Mouse (Mus musculus) megakaryocyte-erythroid progenitor cell, adult 5-6 weeks (primary cell): ENCODE measurements around the gene Ppp1r10. TPM values are rescaled to one million over a fixed set of nuclear protein-coding genes. Genes with fewer than 3 reads are reported as not detected.

Experiments
- ATAC-seq: replicated peaks from 2 replicates; pipeline ENCODE4 v1.8.0; 2016; ENCODE audit warnings: mild to moderate bottlenecking, inconsistent platforms; ENCODE audit not compliant: severe bottlenecking, poor library complexity, low FRiP score, low TSS enrichment
- total RNA-seq, 2 experiments: library from RNA; stranded (forward) in 1 of 2; stranded (reverse) in 1 of 2; fragments of 200-1000, 215-1000 nt in 1 of 2; fragments of >200 nt in 1 of 2; fragmentation: Nextera tagmentation in 1 of 2; gene quantifications; 2 replicates each; pipeline ENCODE4 v1.2.3; 2014 to 2017

Ppp1r10 gene
- 80.8 and 95.1 TPM in 2 replicates for total RNA-seq (2014; fragmentation: Nextera tagmentation)
- total RNA-seq (2017) = 86.4 and 103 TPM in 2 replicates

DNA sequence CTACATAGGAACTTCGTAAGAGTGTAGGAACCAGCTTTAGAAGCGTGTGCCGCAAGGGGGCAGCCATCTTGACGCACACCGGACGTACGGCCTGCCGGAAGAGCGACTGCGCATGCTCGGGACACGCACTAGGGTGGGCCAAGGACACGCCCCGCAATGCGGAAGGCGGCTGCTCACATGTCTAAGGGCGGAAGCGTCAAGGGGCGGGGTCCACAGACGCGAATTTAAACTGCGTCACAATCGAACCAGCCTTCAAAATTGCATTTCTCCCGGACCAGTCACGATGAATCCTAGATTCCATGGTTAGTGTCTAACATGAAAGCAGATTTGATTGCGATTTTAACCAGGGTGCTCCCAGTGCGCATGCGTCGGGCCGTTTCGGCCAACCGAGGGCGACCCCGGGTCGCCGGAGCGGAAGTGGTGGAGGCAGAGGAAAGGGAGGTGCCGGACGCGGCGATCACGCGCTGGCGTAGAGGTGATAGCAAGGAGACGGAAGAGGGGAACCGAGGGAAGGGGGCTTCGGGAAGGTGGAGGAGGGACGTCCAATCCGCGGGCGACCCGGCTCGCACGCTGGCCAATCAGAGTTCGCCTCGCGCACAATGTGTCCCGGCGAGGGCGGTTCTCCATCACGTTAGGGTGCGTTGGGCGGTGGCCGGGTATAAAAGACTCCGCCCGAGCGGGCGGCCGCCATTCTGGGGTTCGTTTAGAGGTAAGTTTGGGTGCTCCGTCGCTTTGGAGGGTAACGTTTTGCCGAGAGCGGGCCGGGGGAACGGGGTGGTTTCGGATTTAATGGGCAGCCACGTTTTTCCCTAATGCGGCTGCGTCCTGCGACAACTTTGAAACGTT lies at the start of gene Ppp1r10, which contains the start of gene Mrps18b:
Ppp1r10 (plus strand) TSS at position 138 of the 846 bp plus-strand sequence.
Mrps18b (minus strand) TSS at position 93 of the 846 bp plus-strand sequence.
- peak; percentile 80 for ATAC-seq

DNA sequence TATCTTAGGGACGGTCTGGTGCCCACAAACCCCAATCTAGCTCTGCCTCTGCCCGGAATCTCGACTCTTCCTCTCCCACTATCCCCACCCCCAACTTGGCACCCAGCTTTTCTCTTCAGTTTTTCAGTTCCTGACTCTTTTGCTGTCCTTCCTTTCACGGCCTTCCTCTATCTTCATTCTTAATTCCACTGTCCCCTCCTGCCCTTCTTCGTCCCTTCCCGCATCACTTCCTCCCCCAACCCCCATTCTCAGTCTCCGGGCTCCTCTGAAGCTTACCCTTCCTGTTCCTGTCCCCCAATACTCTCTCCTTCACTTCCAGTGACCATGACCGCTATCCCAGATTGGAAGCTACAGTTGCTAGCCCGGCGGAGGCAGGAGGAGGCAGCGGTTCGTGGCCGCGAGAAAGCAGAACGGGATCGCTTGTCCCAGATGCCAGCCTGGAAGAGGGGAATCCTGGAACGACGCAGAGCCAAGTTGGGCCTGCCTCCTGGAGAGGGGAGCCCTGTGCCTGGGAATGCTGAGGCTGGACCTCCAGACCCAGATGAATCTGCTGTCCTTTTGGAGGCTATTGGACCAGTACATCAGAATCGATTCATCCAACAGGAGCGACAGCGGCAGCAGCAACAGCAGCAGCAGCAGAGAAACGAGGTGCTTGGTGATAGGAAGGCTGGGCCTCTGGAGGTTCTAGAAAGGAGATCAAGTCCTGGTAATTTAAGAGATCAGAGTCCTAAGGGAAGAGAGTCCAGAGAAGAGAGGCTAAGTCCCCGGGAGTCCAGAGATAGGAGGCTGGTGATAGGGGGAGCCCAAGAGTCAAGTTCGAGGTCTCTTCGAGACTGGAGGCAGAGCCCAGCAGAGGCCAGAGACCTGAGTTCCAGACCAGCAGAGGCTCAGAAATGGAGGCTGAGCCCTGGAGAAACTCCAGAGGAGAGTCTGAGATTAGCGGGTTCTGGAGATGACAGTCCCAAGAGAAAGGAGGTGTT lies 49.0 kb upstream of the Ppp1r10 start:
- ATAC-seq = no peak

DNA sequence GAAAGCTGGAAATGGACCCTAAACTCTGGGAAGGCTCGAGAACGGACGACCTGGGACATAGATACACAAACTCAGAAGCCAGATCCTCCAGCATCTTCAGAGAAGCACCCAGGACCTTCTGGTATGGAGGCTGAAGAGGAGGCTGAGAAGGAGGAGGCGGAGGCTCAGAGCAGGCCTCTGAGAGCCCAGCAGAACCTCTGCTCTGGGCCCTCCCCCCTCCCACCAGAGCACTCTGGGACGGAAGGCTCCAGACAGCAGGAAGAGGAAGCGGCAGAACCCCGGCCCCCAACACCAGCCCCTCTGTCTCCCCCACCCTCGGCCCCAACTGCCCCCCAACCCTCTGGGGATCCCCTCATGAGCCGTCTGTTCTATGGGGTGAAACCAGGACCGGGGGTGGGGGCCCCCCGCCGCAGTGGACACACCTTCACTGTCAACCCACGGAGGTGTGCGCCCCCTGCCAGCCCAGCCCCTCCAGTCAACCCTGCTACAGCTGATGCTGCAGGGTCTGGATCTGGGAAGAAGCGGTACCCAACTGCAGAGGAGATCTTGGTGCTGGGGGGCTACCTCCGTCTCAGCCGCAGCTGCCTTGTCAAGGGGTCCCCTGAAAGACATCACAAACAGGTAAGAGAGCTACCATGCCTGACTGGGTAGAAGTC lies 47.9 kb upstream of the Ppp1r10 start:
- no peak for ATAC-seq

DNA sequence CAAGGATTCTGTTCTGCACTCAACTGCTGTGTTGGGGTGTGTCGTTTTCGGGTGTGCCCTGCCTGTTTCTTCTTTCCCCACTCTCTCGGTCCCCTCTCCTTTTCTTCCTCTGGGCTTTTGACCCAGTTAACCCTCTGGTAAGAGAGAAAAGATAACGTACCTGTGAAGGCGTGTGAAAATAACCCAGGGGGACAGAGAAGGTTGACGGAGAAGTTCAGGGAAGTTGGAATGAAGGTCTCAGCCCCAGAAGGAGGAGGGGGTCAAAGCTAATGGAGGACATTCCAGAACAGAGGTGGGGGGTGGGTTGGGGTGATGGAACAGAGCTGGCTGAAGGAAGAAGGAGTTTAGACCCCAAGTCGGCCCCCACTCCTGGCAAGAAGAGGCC lies 47.3 kb upstream of the Ppp1r10 start:
- no peak for ATAC-seq

DNA sequence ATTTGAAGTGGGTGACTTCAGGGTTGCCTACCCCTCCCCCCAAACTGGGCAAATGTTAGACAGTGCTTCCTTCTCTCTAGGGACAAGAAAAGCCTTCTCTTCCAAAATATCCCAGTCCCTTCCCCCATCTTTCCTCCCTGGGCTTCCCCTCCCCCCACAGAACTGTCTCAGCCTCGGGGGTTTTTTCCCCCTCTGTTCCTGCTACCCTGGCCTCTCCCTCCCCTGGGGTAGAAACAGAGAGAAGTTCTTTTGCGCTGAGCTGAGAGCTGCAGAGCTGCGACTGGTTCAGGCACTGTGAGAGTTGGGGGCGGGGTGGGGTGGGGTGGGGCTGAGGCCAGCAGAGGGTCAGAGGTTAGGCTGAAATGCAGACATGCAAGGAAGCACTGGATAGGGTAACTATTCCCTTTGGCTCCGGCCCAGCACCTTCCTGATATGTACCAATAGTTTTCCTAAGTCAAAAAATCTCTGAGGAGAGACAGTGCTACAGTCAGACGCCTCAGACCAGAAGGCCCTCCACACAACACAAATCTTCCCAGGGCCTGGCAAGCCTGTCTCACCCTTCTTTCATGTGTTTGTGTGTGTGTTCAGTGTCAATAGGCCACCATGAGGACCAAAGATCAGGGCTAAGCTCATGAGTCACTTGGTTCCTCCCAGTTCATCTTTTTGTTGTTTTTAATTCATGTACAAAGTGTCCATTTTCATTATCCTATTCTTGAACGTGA lies 46.7 kb upstream of the Ppp1r10 start:
- no peak for ATAC-seq

DNA sequence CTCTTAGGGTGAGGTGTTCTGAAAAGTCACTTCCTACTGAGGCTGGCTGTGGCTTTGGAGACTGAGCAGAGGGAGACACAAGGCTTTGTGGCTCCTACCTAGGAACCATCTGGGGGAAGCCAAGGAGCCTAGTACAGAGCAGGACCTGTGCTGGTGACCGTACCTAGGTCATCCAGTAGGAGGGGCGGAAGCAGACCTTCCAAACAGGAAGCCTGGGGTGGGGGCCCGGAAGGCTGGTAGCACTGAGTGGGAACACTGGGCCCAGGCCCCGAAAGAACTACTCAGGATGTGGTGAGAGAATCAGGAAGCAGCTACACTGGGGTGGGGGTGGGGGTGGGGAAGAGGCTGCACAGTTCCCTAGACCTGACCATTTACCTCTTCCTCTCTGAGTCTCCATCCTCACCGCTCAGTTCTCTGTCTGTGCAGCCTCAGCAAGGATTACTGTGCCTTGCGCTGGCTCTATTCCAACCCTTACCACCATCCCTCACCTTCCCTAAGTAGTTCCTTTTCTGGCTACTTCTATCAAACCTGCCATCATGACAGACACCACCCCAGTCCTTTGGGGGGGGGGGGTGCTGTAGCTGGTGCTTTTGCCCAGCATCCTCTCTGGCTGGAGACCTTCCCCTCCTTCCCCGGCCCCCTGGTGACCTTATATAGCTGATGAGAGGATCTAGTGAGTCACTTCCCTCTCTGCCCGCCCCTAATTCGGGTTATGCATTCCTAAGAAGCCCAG lies 45.9 kb upstream of the Ppp1r10 start:
- ATAC-seq = no peak

DNA sequence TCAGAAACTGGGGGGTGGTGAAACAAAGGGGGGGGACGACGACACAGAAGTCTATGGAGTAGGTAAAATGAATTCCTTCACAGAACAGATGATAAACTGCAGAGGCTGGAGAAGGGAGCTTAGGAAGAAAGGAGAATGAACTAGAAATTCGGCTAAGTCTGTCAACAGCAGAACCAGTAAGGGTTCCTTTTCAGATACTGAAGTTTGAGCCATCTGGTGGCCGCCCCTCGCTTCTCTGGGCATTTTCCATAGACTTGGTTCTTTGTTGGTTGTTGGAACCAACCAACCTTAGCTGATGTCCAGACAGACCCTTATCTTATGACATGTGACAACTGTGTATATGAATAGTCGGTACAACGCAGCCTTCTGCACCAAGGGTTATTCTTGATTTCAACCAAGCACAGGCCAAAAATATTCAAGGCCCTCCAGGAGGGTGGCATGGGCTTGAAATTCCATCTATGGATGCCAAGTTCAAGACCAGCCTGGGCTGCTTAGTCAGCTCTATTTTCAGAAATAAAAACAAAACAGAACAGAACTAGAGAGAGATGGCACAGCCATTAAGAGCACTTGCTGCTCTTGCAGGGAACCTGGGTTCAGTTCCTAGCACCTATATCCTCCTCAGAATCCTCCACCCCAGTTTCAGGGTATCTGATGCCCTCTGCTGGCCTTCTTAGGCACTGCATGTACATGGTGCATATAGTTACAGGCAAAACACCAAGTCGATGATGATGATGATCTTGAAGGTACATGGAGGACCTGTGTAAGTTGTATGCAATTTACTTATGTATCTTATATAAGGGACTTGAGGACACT lies 45.1 kb upstream of the Ppp1r10 start:
- no peak for ATAC-seq

DNA sequence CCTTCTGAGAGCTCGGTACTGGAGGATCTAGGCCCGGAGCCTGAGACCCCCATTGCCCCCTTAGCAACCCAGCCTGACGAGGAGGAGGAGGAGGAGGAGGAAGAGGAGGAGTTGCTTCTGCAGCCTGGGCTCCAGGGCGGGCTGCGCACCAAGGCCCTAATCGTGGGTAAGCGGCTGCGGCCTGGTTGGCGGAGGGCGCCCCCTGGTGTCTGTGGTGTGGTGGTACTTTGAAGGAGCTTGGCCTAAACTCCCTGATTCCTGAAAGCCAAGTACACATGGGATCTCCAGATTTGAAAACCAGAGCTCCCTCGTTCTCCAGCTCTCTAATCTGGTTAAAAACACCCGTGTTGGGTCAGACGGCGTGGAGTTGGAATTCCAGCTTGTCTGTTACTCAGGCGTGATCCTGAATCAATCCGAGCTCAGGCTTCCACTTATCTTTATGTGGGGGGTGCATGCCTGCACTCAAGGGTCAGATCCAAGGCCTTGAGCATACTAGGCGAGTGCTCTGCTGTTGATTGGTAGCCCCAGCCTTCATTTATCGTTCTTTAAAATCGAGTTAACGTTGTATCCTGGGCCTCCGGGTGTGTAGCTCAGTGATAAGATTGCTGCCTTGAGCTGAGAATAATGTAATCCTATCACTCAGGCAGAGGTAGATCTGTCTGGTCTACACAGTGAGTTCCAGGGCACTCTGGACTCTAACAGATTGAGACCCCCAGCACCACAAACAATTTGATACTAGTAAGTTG lies 42.3 kb upstream of the Ppp1r10 start:
- peak; percentile 80 for ATAC-seq

DNA sequence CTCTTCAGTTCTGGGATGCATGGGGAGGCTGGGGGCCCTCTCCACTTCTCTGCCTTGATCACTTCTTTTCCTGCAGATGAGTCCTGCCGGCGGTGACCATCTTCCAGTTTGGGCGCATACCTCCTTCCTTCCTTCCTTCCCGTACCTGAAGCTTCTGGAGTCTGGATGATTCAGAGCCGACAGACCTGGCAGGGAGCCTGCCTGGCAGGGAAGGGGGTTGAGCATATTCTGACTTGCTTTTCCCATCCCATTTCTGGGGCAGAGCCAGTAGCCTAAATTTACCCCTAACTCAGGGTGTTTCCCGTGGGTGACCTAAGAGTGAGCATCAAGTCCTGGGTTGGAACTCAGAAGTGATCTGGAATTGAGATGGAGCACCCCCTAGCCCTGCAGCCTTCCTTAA lies 41.5 kb upstream of the Ppp1r10 start:
- ATAC-seq = no peak

DNA sequence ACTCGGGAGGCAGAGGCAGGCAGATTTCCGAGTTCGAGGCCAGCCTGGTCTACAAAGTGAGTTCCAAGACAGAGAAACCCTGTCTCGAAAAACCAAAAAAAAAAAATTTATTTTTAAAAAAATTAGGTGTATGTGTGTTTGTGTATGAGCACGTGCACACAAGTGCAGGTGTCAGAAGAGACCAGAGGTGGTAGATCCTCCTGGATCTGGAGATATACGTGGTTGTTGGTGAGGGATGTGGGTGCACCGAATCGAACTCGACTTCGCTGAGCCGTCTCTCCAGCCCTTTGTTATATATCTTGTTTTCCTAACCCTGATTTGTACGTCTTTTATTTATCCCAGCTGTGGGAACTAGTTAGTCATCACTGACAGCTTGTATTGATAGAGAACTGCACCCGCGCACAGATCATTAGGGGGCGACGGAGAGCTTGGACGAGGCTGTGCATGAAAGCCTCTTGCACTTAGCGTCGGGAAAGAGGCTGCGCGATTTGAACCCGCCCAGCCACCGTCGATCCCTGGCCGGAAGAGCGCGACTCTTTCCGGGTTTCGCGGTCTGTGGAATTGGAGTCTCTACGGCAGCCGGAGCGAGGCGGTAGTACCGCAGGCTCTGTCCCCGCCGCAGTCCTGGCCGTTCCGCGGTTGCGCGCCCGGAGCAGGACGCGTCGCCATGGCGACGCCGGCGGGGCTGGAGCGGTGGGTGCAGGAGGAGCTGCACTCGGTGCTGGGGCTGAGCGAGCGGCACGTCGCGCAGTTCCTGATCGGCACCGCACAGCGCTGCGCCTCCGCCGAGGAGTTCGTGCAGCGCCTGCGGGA lies 36.8 kb upstream of the Ppp1r10 start, which contains the start of gene Dhx16:
Dhx16 (plus strand) TSS at position 575 of the 813 bp plus-strand sequence.
- peak; percentile 94 for ATAC-seq

DNA sequence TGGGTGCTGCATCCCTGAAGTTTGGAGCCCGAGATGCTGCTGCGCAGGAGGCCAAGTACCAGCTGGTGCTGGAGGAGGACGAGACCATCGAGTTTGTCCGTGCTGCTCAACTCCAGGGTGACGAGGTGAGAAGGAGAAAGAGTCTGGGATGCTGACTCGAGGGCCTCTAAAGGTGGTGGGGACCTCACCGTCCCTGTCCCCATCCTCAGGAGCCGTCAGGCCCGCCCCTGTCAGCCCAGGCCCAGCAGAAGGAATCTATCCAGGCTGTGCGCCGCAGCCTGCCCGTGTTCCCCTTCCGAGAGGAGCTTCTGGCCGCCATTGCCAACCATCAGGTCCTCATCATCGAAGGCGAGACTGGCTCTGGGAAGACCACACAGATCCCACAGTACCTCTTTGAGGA lies 33.3 kb upstream of the Ppp1r10 start:
- ATAC-seq = no peak

DNA sequence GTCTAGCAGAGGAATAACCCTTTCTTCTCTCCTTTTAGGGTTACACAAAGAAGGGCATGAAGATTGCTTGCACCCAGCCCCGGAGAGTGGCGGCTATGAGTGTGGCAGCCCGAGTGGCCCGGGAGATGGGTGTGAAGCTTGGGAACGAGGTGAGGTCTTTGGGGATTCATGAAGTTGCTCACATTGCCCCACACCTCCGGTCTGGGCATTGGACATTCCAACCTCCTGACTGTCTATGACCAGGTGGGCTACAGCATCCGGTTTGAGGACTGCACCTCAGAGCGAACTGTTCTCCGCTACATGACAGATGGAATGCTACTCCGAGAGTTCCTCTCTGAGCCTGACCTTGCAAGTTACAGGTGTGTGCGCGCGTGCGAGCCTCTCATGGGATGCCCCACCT lies 32.5 kb upstream of the Ppp1r10 start:
- no peak for ATAC-seq

DNA sequence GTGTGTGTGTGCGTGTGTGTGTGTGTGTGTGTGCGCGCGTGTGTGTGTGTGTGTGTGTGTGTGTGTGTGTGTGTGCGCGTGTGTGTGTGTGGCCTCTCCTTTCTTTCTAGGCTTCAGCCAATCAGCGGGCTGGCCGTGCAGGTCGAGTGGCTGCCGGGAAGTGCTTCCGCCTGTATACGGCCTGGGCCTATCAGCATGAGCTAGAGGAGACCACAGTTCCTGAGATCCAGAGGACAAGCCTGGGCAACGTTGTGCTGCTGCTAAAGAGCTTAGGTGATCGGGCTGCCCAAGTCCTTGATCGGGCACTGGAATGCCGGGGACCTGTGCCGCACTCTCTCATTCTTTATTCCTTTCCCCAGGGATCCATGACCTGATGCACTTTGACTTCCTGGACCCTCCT lies 28.5 kb upstream of the Ppp1r10 start:
- no peak for ATAC-seq

DNA sequence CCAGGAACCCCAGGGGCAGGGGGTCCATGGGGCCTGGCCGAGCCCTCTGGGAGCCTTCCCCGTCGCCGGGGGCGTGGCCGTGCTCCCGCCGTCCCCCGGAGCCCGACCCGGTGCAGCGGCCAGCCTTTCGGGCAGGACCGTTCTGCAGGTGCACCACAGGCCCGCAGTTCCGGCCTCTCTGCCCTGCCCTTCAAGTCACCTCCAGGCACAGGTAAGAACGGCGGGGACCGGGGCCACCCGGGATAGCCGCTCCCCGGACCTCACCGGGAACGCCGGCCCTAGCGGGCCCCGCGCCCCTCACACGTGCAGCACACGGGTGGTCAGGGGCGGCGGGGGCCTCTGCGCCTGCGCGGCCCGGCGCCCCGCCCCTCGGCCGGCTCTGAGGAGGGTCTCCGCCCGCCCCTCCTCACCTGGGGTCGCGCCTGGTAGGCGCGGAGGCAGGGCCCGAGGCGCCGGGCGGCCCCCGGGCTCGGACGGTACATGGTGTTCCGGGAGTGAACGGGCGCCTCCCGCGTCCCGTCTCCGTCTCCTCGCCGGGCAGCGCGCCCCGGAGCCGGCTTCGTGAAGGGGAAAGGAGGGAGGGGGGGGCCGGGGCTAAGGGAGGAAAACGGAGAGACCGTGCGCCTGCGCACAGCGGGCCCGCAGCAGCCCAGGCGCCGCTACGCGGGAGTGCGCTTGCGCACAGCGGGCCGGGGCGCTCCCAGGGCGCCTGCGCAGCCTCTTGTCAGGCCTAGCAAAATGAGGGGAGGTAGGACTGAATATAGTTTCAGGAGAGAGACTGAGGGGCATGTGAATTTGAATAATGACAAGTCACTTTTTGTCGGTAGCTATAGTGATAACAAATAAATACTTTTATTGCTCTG lies 19.2 kb upstream of the Ppp1r10 start, which contains the start of gene 2310061I04Rik:
2310061I04Rik (minus strand) TSS at position 651 of the 863 bp plus-strand sequence.
- ATAC-seq = peak; percentile 51
